Mouse (Mus musculus): ENCODE data around the gene Dph1. TPM values are rescaled to one million over a fixed set of nuclear protein-coding genes. Genes with fewer than 3 reads are reported as not detected.

Dph1 gene
- polyA plus RNA-seq, 1 experiment, result 16.6 TPM

DNA sequence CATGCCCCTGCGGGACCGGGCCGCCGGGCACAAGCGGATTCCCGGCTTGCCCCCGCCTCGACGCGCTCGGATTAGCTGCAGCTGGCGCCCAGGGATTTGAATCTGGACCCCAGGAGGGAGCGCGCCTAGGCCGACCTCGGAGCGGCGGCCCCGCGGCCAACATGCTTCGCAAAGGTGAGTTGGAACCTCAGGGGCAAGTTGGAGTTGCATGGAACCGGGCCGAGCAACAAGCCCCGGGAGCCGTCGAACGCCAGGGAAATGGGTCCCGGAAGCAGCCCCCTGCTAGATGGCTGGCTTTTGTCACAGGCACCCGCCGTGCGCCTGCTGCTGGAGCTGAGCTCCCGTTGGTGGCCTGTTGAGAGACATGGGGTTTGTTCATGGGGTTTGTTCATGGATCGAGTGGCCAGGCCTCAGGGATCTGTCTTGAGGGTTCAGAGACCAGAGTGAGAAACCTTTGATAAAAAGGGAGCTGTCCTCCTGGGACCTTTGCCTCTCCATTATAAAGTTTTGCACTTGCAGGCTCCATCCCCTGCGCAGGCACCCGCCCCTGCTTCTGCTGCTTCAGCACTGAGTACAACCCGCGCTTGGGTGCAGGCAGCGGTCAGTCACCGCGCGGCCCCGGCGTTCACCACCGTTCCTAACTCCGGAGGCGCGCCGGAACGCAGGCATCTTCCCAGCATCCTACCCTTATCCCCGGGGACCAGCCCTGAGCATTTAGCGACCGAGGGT, 3.2 kb upstream of the Dph1 start:
- Histone ChIP-seq H3K4me1 (ENCODE audit: control insufficient read depth, insufficient read depth, low read length) (peaks cover 2% of the 10 kb centered on the region), H3K4me3 (ENCODE audit: low read depth, low read length) (peak overlapping the region; percentile 70), H3K9ac (ENCODE audit: low read depth, poor library complexity, severe bottlenecking) (peak overlapping the region; percentile 81), H3K9me3 (replicated peaks; ENCODE audit: control insufficient read depth, insufficient read depth, low read length, poor library complexity, severe bottlenecking) (no peaks in the 10 kb centered on the region), H3K36me3 (ENCODE audit: control insufficient read depth, insufficient read depth, low read length, poor library complexity, severe bottlenecking) (no peaks in the 10 kb centered on the region), H3K27ac (ENCODE audit: insufficient read depth, low read length) (no peak overlapping the region), H3K27me3 (ENCODE audit: control insufficient read depth, insufficient read depth, low read length, poor library complexity, severe bottlenecking) (peaks cover 7% of the 10 kb centered on the region; the same call in 1 of the 2 replicates)
- no peak for TF ChIP-seq EP300 (IDR thresholded peaks at IDR 0.05; ENCODE audit: insufficient read depth, low read depth, low read length)
- no peak for TF ChIP-seq POLR2A (IDR thresholded peaks at IDR 0.05; ENCODE audit: insufficient read depth, low read length)
- TF ChIP-seq CTCF (IDR thresholded peaks at IDR 0.05; ENCODE audit: low read depth, low read length), result no peak

- peaks cover 7% of the 10 kb centered on the region; the same call in 1 of the 2 replicates for H3K27me3 ChIP-seq (ENCODE audit: control insufficient read depth, insufficient read depth, low read length, poor library complexity, severe bottlenecking)
- TF ChIP-seq CTCF (IDR thresholded peaks at IDR 0.05; ENCODE audit: low read depth, low read length), result no peak
- no peak for TF ChIP-seq POLR2A (IDR thresholded peaks at IDR 0.05; ENCODE audit: insufficient read depth, low read length)
- TF ChIP-seq EP300 (IDR thresholded peaks at IDR 0.05; ENCODE audit: insufficient read depth, low read depth, low read length), result no peak
- H3K9me3 ChIP-seq (replicated peaks; ENCODE audit: control insufficient read depth, insufficient read depth, low read length, poor library complexity, severe bottlenecking), result no peaks in the 10 kb centered on the region
- no peaks in the 10 kb centered on the region for H3K36me3 ChIP-seq (ENCODE audit: control insufficient read depth, insufficient read depth, low read length, poor library complexity, severe bottlenecking)
- no peak within 1 kb of the TSS for H3K27ac ChIP-seq (ENCODE audit: insufficient read depth, low read length)
- peaks cover 2% of the 10 kb centered on the region for H3K4me1 ChIP-seq (ENCODE audit: control insufficient read depth, insufficient read depth, low read length)
- peak within 1 kb of the TSS; percentile 70 for H3K4me3 ChIP-seq (ENCODE audit: low read depth, low read length)
- H3K9ac ChIP-seq (ENCODE audit: low read depth, poor library complexity, severe bottlenecking), result peak within 1 kb of the TSS; percentile 81
Observed at GRCm38 (mm10) chr11:75193256-75194071, 2.4 kb upstream of the Dph1 start, which contains the start of gene Rtn4rl1. Gene Rtn4rl1 (plus strand): TSS chr11:75193783.

DNA sequence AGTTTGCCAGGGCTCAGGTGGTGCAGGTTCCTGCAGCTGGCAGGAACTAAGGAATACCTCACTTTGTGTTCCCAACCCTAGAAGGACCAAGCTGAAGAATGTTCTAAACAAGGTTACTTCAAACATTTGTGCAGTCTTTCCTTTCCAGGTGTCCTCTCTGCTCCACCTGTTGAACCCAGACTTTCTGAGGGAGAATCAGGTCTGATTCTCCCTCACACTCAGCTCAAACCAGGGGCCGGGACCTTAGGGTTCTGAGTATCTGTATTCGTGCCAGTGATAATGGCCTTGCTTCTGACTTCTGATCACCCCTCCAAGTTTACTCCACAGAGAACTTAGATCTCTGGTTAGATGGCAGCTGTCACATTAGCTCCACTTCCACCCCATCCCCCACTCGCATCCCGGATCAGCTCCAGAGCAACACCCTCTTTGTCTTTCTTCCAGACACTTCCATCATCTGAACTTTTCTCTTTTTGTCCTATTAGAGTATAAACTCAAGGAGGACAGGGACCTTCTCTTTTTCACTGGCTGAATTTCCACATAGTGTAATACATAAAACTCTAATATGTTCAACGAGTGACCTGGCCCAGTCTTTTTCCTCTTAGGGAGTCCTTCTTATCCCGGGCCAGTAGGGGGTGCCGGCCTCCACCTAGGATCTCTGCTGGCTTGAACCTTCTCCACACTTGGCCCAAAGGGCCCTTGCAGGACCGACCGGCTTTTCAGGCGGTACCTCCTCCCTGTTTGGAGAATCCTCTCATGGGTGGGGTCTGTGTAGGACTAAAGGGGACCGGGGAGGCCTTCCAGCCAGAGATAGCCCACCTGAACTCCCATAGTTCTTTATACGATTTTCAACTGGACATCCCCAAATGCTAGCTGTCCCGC, 1.5 kb upstream of the Dph1 start:
- Histone ChIP-seq H3K4me3 (ENCODE audit: low read depth, low read length) (peak overlapping the region; percentile 70), H3K9ac (ENCODE audit: low read depth, poor library complexity, severe bottlenecking) (peak overlapping the region; percentile 81), H3K36me3 (ENCODE audit: control insufficient read depth, insufficient read depth, low read length, poor library complexity, severe bottlenecking) (no peaks in the 10 kb centered on the region), H3K27me3 (ENCODE audit: control insufficient read depth, insufficient read depth, low read length, poor library complexity, severe bottlenecking) (peaks cover 7% of the 10 kb centered on the region; the same call in 1 of the 2 replicates), H3K4me1 (ENCODE audit: control insufficient read depth, insufficient read depth, low read length) (no peaks in the 10 kb centered on the region), H3K9me3 (replicated peaks; ENCODE audit: control insufficient read depth, insufficient read depth, low read length, poor library complexity, severe bottlenecking) (no peaks in the 10 kb centered on the region), H3K27ac (ENCODE audit: insufficient read depth, low read length) (no peak overlapping the region)
- TF ChIP-seq POLR2A (IDR thresholded peaks at IDR 0.05; ENCODE audit: insufficient read depth, low read length), result no peak
- TF ChIP-seq CTCF (IDR thresholded peaks at IDR 0.05; ENCODE audit: low read depth, low read length), result peak; percentile 71
- TF ChIP-seq EP300 (IDR thresholded peaks at IDR 0.05; ENCODE audit: insufficient read depth, low read depth, low read length), result no peak

- H3K9ac ChIP-seq (ENCODE audit: low read depth, poor library complexity, severe bottlenecking), result no peak overlapping the region
- H3K4me3 ChIP-seq (ENCODE audit: low read depth, low read length), result no peak overlapping the region
- no peak overlapping the region for H3K27ac ChIP-seq (ENCODE audit: insufficient read depth, low read length)
- no peaks in the 10 kb centered on the region for H3K4me1 ChIP-seq (ENCODE audit: control insufficient read depth, insufficient read depth, low read length)
- no peaks in the 10 kb centered on the region for H3K9me3 ChIP-seq (replicated peaks; ENCODE audit: control insufficient read depth, insufficient read depth, low read length, poor library complexity, severe bottlenecking)
- no peaks in the 10 kb centered on the region for H3K36me3 ChIP-seq (ENCODE audit: control insufficient read depth, insufficient read depth, low read length, poor library complexity, severe bottlenecking)
- H3K27me3 ChIP-seq (ENCODE audit: control insufficient read depth, insufficient read depth, low read length, poor library complexity, severe bottlenecking), result peaks cover 7% of the 10 kb centered on the region; the same call in 1 of the 2 replicates
- TF ChIP-seq CTCF (IDR thresholded peaks at IDR 0.05; ENCODE audit: low read depth, low read length), result no peak
Observed at GRCm38 (mm10) chr11:75191841-75192240, 800 bp upstream of the Dph1 start.

GRCm38 (mm10) chr11:75190371-75190724, 693 bp downstream of the Dph1 start:
- peak overlapping the region; percentile 66 for H3K9ac ChIP-seq (ENCODE audit: low read depth, poor library complexity, severe bottlenecking)
- TF ChIP-seq CTCF (IDR thresholded peaks at IDR 0.05; ENCODE audit: low read depth, low read length) (peak; percentile 9), EP300 (IDR thresholded peaks at IDR 0.05; ENCODE audit: insufficient read depth, low read depth, low read length) (peak; percentile 69), POLR2A (IDR thresholded peaks at IDR 0.05; ENCODE audit: insufficient read depth, low read length) (peak; percentile 15)
- no peaks in the 10 kb centered on the region for H3K36me3 ChIP-seq (ENCODE audit: control insufficient read depth, insufficient read depth, low read length, poor library complexity, severe bottlenecking)
- peaks cover 7% of the 10 kb centered on the region; the same call in 1 of the 2 replicates for H3K27me3 ChIP-seq (ENCODE audit: control insufficient read depth, insufficient read depth, low read length, poor library complexity, severe bottlenecking)
- peak overlapping the region; percentile 99 for H3K4me3 ChIP-seq (ENCODE audit: low read depth, low read length)
- no peak overlapping the region for H3K27ac ChIP-seq (ENCODE audit: insufficient read depth, low read length)
- no peaks in the 10 kb centered on the region for H3K4me1 ChIP-seq (ENCODE audit: control insufficient read depth, insufficient read depth, low read length)
- no peaks in the 10 kb centered on the region for H3K9me3 ChIP-seq (replicated peaks; ENCODE audit: control insufficient read depth, insufficient read depth, low read length, poor library complexity, severe bottlenecking)
